Mouse (Mus musculus) intestine, embryonic 14.5 days (tissue): ENCODE measurements around the gene Baz2b. TPM values are rescaled to one million over a fixed set of nuclear protein-coding genes. Genes with fewer than 3 reads are reported as not detected.
"Not testable (repeated sequence)": the region's sequence is repeated elsewhere in the genome, so short reads cannot be mapped to it uniquely, and the experiment has no call there.

ENCODE experiments used
- ATAC-seq: fragments of 200-750 bp; cut with Nextera tagmentation; replicated peaks from 2 replicates; pipeline ENCODE4 v1.8.0; 2017; ENCODE audit warnings: low read depth, moderate number of reproducible peaks, moderate TSS enrichment, moderate library complexity; ENCODE audit not compliant: low FRiP score, low TSS enrichment
- DNase-seq: peaks from one replicate; pipeline ENCODE4 v3.0.0-alpha.2; 2018; ENCODE audit warnings: low spot score
- H3K27ac ChIP-seq: fragments of 300-500 bp; sonication (generic); 2 replicates; pipeline ENCODE4 v1.5.1; 2014; ENCODE audit warnings: low read depth, mild to moderate bottlenecking, control low read depth
- H3K27me3 ChIP-seq: fragments of 300-500 bp; sonication (generic); replicated peaks from 2 replicates; pipeline ENCODE4 v1.6.1; 2014; ENCODE audit warnings: low read length, control low read depth; ENCODE audit not compliant: control insufficient read depth, insufficient read depth
- H3K36me3 ChIP-seq: fragments of 300-500 bp; sonication (generic); 2 replicates; pipeline ENCODE4 v1.6.1; 2014; ENCODE audit warnings: low read length, control low read depth; ENCODE audit not compliant: control insufficient read depth, insufficient read depth
- H3K4me1 ChIP-seq: fragments of 300-500 bp; sonication (generic); replicated peaks from 2 replicates; pipeline ENCODE4 v1.6.1; 2014; ENCODE audit warnings: low read length, control low read depth, mixed read lengths; ENCODE audit not compliant: control insufficient read depth, insufficient read depth
- H3K4me2 ChIP-seq: fragments of 300-500 bp; sonication (generic); 2 replicates; pipeline ENCODE4 v1.6.1; 2014; ENCODE audit warnings: low read length
- H3K4me3 ChIP-seq: fragments of 300-500 bp; sonication (generic); 2 replicates; pipeline ENCODE4 v1.5.1; 2014; ENCODE audit warnings: low read depth, low read length, control low read depth, mixed read lengths
- H3K9ac ChIP-seq: fragments of 300-500 bp; sonication (generic); 2 replicates; pipeline ENCODE4 v1.6.1; 2014; ENCODE audit warnings: mild to moderate bottlenecking, low read length
- H3K9me3 ChIP-seq: fragments of 300-500 bp; sonication (generic); 2 replicates; pipeline ENCODE4 v1.6.1; 2016; ENCODE audit warnings: low read length, control low read depth; ENCODE audit not compliant: control insufficient read depth
- WGBS: fragments of 180-500 bp; shearing (Covaris S2); extraction: QIAGEN DNeasy Blood & Tissue Kit; methylation state at CpG from one replicate; pipeline ENCODE4 v1.1.7; 2014; 5-methylcytosine and 5-hydroxymethylcytosine counted together
- polyA plus RNA-seq: library from polyadenylated mRNA; unstranded; fragments of >200 nt; fragmentation: Nextera tagmentation; extraction: Ambion mirVana; gene quantifications from 2 replicates; pipeline ENCODE4 v1.2.1, GENCODE M21; 2014

The Baz2b gene
- polyA plus RNA-seq, 1 experiment from 2014 or later, result 52.3 TPM

- 96% methylated on average over 7 of the region's 7 CpGs for WGBS
These were observed 74.7 kb downstream of the Baz2b start for GRCm38 (mm10) chr2:60134958-60135357.

GRCm38 (mm10) chr2:60133072-60133471, 76.6 kb downstream of the Baz2b start:
- 53% methylated on average over 2 of the region's 2 CpGs for WGBS
- H3K27ac ChIP-seq, result no peak overlapping the region

More at GRCm38 (mm10) chr2:60134958-60135357, 74.7 kb downstream of the Baz2b start:
- not testable (repeated sequence) for H3K4me2 ChIP-seq, ATAC-seq, H3K36me3 ChIP-seq, H3K4me3 ChIP-seq, H3K27ac ChIP-seq, H3K9ac ChIP-seq, H3K9me3 ChIP-seq, H3K27me3 ChIP-seq, DNase-seq
- peaks cover 15% of the 10 kb centered on the region for H3K4me1 ChIP-seq

GRCm38 (mm10) chr2:60132269-60133042, 77.2 kb downstream of the Baz2b start:
- peaks cover 4% of the 10 kb centered on the region; the same call in 1 of the 2 replicates for H3K4me1 ChIP-seq
- no peak overlapping the region for H3K9ac ChIP-seq
- H3K9me3 ChIP-seq, result no peaks in the 10 kb centered on the region
- no peaks in the 10 kb centered on the region for H3K27me3 ChIP-seq
- H3K4me3 ChIP-seq, result no peak overlapping the region
- no peaks in the 10 kb centered on the region for H3K36me3 ChIP-seq
- ATAC-seq (no peak), DNase-seq (no peak)
- no peak overlapping the region for H3K27ac ChIP-seq
- 38% methylated on average over 10 of the region's 10 CpGs for WGBS
- no peak overlapping the region for H3K4me2 ChIP-seq

More at GRCm38 (mm10) chr2:60133072-60133471, 76.6 kb downstream of the Baz2b start:
- DNase-seq (no peak), ATAC-seq (no peak)
- no peaks in the 10 kb centered on the region for H3K9me3 ChIP-seq
- H3K4me2 ChIP-seq, result no peak overlapping the region
- no peaks in the 10 kb centered on the region for H3K36me3 ChIP-seq
- H3K9ac ChIP-seq, result no peak overlapping the region
- no peak overlapping the region for H3K4me3 ChIP-seq
- peaks cover 4% of the 10 kb centered on the region; the same call in 1 of the 2 replicates for H3K4me1 ChIP-seq
- H3K27me3 ChIP-seq, result no peaks in the 10 kb centered on the region

GRCm38 (mm10) chr2:60128631-60129030, 81.0 kb downstream of the Baz2b start:
- no peak for ATAC-seq
- Histone ChIP-seq H3K4me1 (peaks cover 11% of the 10 kb centered on the region; the same call in 1 of the 2 replicates), H3K9ac (no peak overlapping the region), H3K9me3 (no peaks in the 10 kb centered on the region), H3K4me2 (no peak overlapping the region), H3K4me3 (no peak overlapping the region), H3K36me3 (no peaks in the 10 kb centered on the region), H3K27ac (no peak overlapping the region), H3K27me3 (no peaks in the 10 kb centered on the region)
- DNase-seq, result no peak
- 95% methylated on average over 7 of the region's 7 CpGs for WGBS

- Histone ChIP-seq H3K9me3 (no peaks in the 10 kb centered on the region), H3K36me3 (no peaks in the 10 kb centered on the region), H3K9ac (no peak overlapping the region), H3K4me2 (peak overlapping the region; percentile 61), H3K27ac (no peak overlapping the region), H3K27me3 (no peaks in the 10 kb centered on the region), H3K4me1 (peaks cover 20% of the 10 kb centered on the region), H3K4me3 (peak overlapping the region; percentile 6; the same call in 1 of the 2 replicates)
- DNase-seq, result no peak
- ATAC-seq, result no peak
- WGBS, result 35% methylated on average over 7 of the region's 7 CpGs
These were observed 82.8 kb downstream of the Baz2b start for GRCm38 (mm10) chr2:60126831-60127230.

GRCm38 (mm10) chr2:60126292-60126691, 83.3 kb downstream of the Baz2b start:
- ATAC-seq, result no peak
- peaks cover 23% of the 10 kb centered on the region for H3K4me1 ChIP-seq
- no peaks in the 10 kb centered on the region for H3K9me3 ChIP-seq
- H3K27ac ChIP-seq, result peak overlapping the region; percentile 100
- peak overlapping the region; percentile 61 for H3K4me2 ChIP-seq
- 7% methylated on average over 8 of the region's 8 CpGs for WGBS
- no peaks in the 10 kb centered on the region for H3K27me3 ChIP-seq
- peak overlapping the region; percentile 90 for H3K4me3 ChIP-seq
- no peak for DNase-seq
- H3K36me3 ChIP-seq, result no peaks in the 10 kb centered on the region
- peak overlapping the region; percentile 98 for H3K9ac ChIP-seq

GRCm38 (mm10) chr2:60125049-60126004, 84.3 kb downstream of the Baz2b start:
- H3K9me3 ChIP-seq, result no peaks in the 10 kb centered on the region

GRCm38 (mm10) chr2:60124648-60125048, 85.0 kb downstream of the Baz2b start:
- Histone ChIP-seq H3K9me3 (no peaks in the 10 kb centered on the region), H3K27me3 (no peaks in the 10 kb centered on the region), H3K27ac (peak overlapping the region; percentile 100), H3K9ac (peak overlapping the region; percentile 98), H3K4me3 (peak overlapping the region; percentile 90), H3K4me2 (peak overlapping the region; percentile 67), H3K36me3 (no peaks in the 10 kb centered on the region), H3K4me1 (peaks cover 35% of the 10 kb centered on the region)
- WGBS, result under 1% methylated on average over 43 of the region's 47 CpGs
- peak; percentile 91 for DNase-seq
- ATAC-seq, result peak; percentile 72

More at GRCm38 (mm10) chr2:60125049-60126004, 84.3 kb downstream of the Baz2b start:
- H3K9ac ChIP-seq, result peak overlapping the region; percentile 98
- H3K4me2 ChIP-seq, result peak overlapping the region; percentile 61
- H3K4me3 ChIP-seq, result peak overlapping the region; percentile 90
- H3K27me3 ChIP-seq, result no peaks in the 10 kb centered on the region
- DNase-seq (peak; percentile 89), ATAC-seq (peak; percentile 76)
- H3K36me3 ChIP-seq, result no peaks in the 10 kb centered on the region
- under 1% methylated on average over 64 of the region's 83 CpGs for WGBS
- peak overlapping the region; percentile 100 for H3K27ac ChIP-seq
- H3K4me1 ChIP-seq, result peaks cover 31% of the 10 kb centered on the region
